Mouse (Mus musculus) liver, adult 2 months (tissue): ENCODE measurements around the gene Frmd5. TPM values are rescaled to one million over a fixed set of nuclear protein-coding genes. Genes with fewer than 3 reads are reported as not detected.

Experiments
- DNase-seq: peaks from one replicate; pipeline ENCODE4 v3.0.0-alpha.2; 2011; ENCODE audit warnings: low read depth, low spot score; ENCODE audit errors: extremely low read depth
- H3K27ac ChIP-seq: fragments of 200-500 bp; replicated peaks from 2 replicates; pipeline ENCODE4 v1.5.1; 2012; ENCODE audit warnings: low read depth, mild to moderate bottlenecking, control low read depth, inconsistent platforms, low read length; ENCODE audit not compliant: insufficient read depth
- H3K27me3 ChIP-seq: fragments of 200-500 bp; 2 replicates; pipeline ENCODE4 v1.6.1; 2012; ENCODE audit warnings: mild to moderate bottlenecking, moderate library complexity, low read length, inconsistent platforms; ENCODE audit not compliant: control insufficient read depth, insufficient read depth
- H3K36me3 ChIP-seq: fragments of 200-500 bp; 2 replicates; pipeline ENCODE4 v1.6.1; 2012; ENCODE audit warnings: low read length, inconsistent platforms; ENCODE audit not compliant: control insufficient read depth, insufficient read depth
- H3K4me1 ChIP-seq: fragments of 200-500 bp; 2 replicates; pipeline ENCODE4 v1.6.1; 2011; ENCODE audit warnings: low read length; ENCODE audit not compliant: control insufficient read depth, insufficient read depth
- H3K4me3 ChIP-seq: fragments of 200-500 bp; 2 replicates; pipeline ENCODE4 v1.5.1; 2011; ENCODE audit warnings: low read depth, mild to moderate bottlenecking, control low read depth, low read length, moderate library complexity; ENCODE audit not compliant: insufficient read depth
- H3K79me2 ChIP-seq: fragments of 200-500 bp; 2 replicates; pipeline ENCODE4 v1.6.1; 2012; ENCODE audit warnings: inconsistent platforms, mild to moderate bottlenecking, low read length, moderate library complexity; ENCODE audit not compliant: control insufficient read depth, insufficient read depth
- H3K9ac ChIP-seq: fragments of 200-500 bp; 2 replicates; pipeline ENCODE4 v1.6.1; 2012; ENCODE audit warnings: low read depth, mild to moderate bottlenecking, control low read depth, inconsistent platforms, low read length
- CTCF ChIP-seq: fragments of 200-500 bp; IDR thresholded peaks from 2 replicates; pipeline ENCODE4 v1.5.1; 2011; ENCODE audit warnings: low read depth, low read length, control low read depth
- POLR2A ChIP-seq: fragments of 200-500 bp; IDR thresholded peaks from 2 replicates; pipeline ENCODE4 v1.6.1; 2011; ENCODE audit warnings: low read length, control low read depth; ENCODE audit not compliant: insufficient read depth; ENCODE audit errors: extremely low read depth
- WGBS: fragments of 180-500 bp; shearing (Covaris S2); methylation state at CpG from one replicate; pipeline ENCODE4 v1.1.7; 2018; 5-methylcytosine and 5-hydroxymethylcytosine counted together
- polyA plus RNA-seq: library from polyadenylated mRNA; depleted of rRNA; stranded (reverse); fragments of >200 nt; gene quantifications from 2 replicates; pipeline ENCODE4 v1.2.3, GENCODE M21; 2012
- total RNA-seq: library from RNA; depleted of rRNA; stranded (reverse); fragments of >200 nt; gene quantifications from 2 replicates; pipeline ENCODE4 v1.2.3, GENCODE M21; 2014

Frmd5 gene
- total and polyA plus RNA-seq, 2 experiments = not detected

- no peak for DNase-seq
- WGBS = 87% methylated on average over 8 of the region's 8 CpGs
- Histone ChIP-seq H3K9ac (no peak overlapping the region), H3K36me3 (no peaks in the 10 kb centered on the region), H3K4me3 (no peak overlapping the region), H3K27ac (no peak overlapping the region), H3K4me1 (no peaks in the 10 kb centered on the region), H3K27me3 (no peaks in the 10 kb centered on the region), H3K79me2 (no peaks in the 10 kb centered on the region)
- TF ChIP-seq POLR2A (no peak), CTCF (no peak)
Measured at GRCm38 (mm10) chr2:121575741-121576201, 231.1 kb downstream of the Frmd5 start.

- Histone ChIP-seq H3K4me3 (no peak overlapping the region), H3K4me1 (no peaks in the 10 kb centered on the region), H3K27ac (no peak overlapping the region), H3K79me2 (no peaks in the 10 kb centered on the region), H3K27me3 (no peaks in the 10 kb centered on the region), H3K36me3 (no peaks in the 10 kb centered on the region), H3K9ac (no peak overlapping the region)
- DNase-seq = no peak
- TF ChIP-seq POLR2A = no peak
- TF ChIP-seq CTCF = no peak
- 69% methylated on average over 9 of the region's 9 CpGs for WGBS
Measured at GRCm38 (mm10) chr2:121574066-121574630, 232.7 kb downstream of the Frmd5 start.

- Histone ChIP-seq H3K4me1 (no peaks in the 10 kb centered on the region), H3K36me3 (no peaks in the 10 kb centered on the region), H3K9ac (no peak overlapping the region), H3K27me3 (no peaks in the 10 kb centered on the region), H3K4me3 (no peak overlapping the region), H3K27ac (no peak overlapping the region), H3K79me2 (no peaks in the 10 kb centered on the region)
- peak; percentile 39 for DNase-seq
- TF ChIP-seq POLR2A (no peak), CTCF (peak; percentile 91)
- WGBS = 15% methylated on average over 7 of the region's 7 CpGs
Measured at GRCm38 (mm10) chr2:121571780-121572179, 235.1 kb downstream of the Frmd5 start.

GRCm38 (mm10) chr2:121570999-121571655 lies 235.8 kb downstream of the Frmd5 start:
- no peaks in the 10 kb centered on the region for H3K36me3 ChIP-seq
- no peak for DNase-seq
- no peaks in the 10 kb centered on the region for H3K4me1 ChIP-seq
- no peak overlapping the region for H3K4me3 ChIP-seq
- H3K9ac ChIP-seq = no peak overlapping the region
- 69% methylated on average over 8 of the region's 8 CpGs for WGBS
- H3K27ac ChIP-seq = no peak overlapping the region
- no peak for TF ChIP-seq POLR2A
- TF ChIP-seq CTCF = no peak
- no peaks in the 10 kb centered on the region for H3K27me3 ChIP-seq
- no peaks in the 10 kb centered on the region for H3K79me2 ChIP-seq

- H3K4me3 ChIP-seq = no peak overlapping the region
- no peak for DNase-seq
- H3K36me3 ChIP-seq = no peaks in the 10 kb centered on the region
- H3K27me3 ChIP-seq = no peaks in the 10 kb centered on the region
- H3K4me1 ChIP-seq = no peaks in the 10 kb centered on the region
- H3K79me2 ChIP-seq = no peaks in the 10 kb centered on the region
- 67% methylated on average over 3 of the region's 3 CpGs for WGBS
- TF ChIP-seq POLR2A (no peak), CTCF (no peak)
- H3K9ac ChIP-seq = no peak overlapping the region
- H3K27ac ChIP-seq = no peak overlapping the region
Measured at GRCm38 (mm10) chr2:121570049-121570448, 236.8 kb downstream of the Frmd5 start.

- Histone ChIP-seq H3K36me3 (no peaks in the 10 kb centered on the region), H3K4me3 (no peak overlapping the region), H3K79me2 (no peaks in the 10 kb centered on the region), H3K4me1 (no peaks in the 10 kb centered on the region), H3K27me3 (no peaks in the 10 kb centered on the region), H3K9ac (no peak overlapping the region), H3K27ac (no peak overlapping the region)
- no peak for DNase-seq
- 77% methylated on average over 5 of the region's 5 CpGs for WGBS
- no peak for TF ChIP-seq CTCF
- TF ChIP-seq POLR2A = no peak
Measured at GRCm38 (mm10) chr2:121565911-121566310, 241.0 kb downstream of the Frmd5 start.
